20 mouse cellular contexts compared by ENCODE assay signal in genomic region chr14:62609904-62610303, GRCm38 (mm10).
DNase-seq lines count a peak whose midpoint lies in the region; ATAC-seq lines count a peak whose summit lies in the region.
"Had no signal": no experiment of that assay in that cellular context is flagged by ENCODE, and none has a peak within 500 bp of the region (broad histone marks: within the 10 kb centered on the region; RNA-seq: fewer than 3 reads in every experiment).

No protein-coding gene starts in this region.

- DNase-seq in frontal cortex, postnatal 25 days (ENCODE audit: low spot score in 2 of 2) = no peak
- DNase-seq in lung, postnatal 36 days = peak; percentile 18
- DNase-seq in lung, postnatal 14 days = no peak
- peak; percentile 54 for DNase-seq in brain, adult 2 months (ENCODE audit: low read depth, low spot score)
- no peak for DNase-seq in urinary bladder, postnatal 25 days (ENCODE audit: low spot score)
- DNase-seq: adrenal gland, adult 8-10 months; adrenal gland, postnatal 14 days; adrenal gland, postnatal 36 days; cerebellum, adult 11 months; cerebellum, adult 18-20 months; cerebellum, adult 8-10 months; cerebellum, adult 9-11 months; cerebellum, postnatal 14 days; cerebellum, postnatal 36 days; embryo, embryonic 11 days had no signal

- ATAC-seq in frontal cortex, adult (ENCODE audit: low TSS enrichment) = peak; percentile 27; the same call in 1 of the 2 replicates
- ATAC-seq: activated CD4-positive, CD25-positive, alpha-beta regulatory T cell, adult 4 months; forebrain, embryonic 14.5 days; forebrain, embryonic 16.5 days; Patski had no signal

Comparison
In these comparisons a context has a peak if more than half of its experiments do, and no peak if none do; other contexts are left out.
1. DNase-seq: peak in lung, postnatal 36 days (single experiment) and brain, adult 2 months (single experiment); none in frontal cortex, postnatal 25 days (0 of 2), lung, postnatal 14 days (single experiment) and urinary bladder, postnatal 25 days (single experiment).